Mouse (Mus musculus) spleen, postnatal 14 days (tissue): Measurements from ENCODE around the gene Hpca.

ENCODE experiments used
- DNase-seq, 2 experiments: peaks; one replicate each; pipeline ENCODE4 v3.0.0; 2021 to 2022; ENCODE audit warnings: low spot score in 2 of 2

Hpca gene

GRCm38 (mm10) chr4:129136189-129136578 is 14.3 kb upstream of the Hpca start:
- no peak for DNase-seq

GRCm38 (mm10) chr4:129135637-129136036 is 13.8 kb upstream of the Hpca start:
- no peak for DNase-seq

GRCm38 (mm10) chr4:129134799-129135585 is 13.2 kb upstream of the Hpca start:
- peak; percentile 41 to 68 for DNase-seq

- DNase-seq = no peak
These were observed 9.0 kb upstream of the Hpca start for GRCm38 (mm10) chr4:129130755-129131303.

GRCm38 (mm10) chr4:129130149-129130548 is 8.3 kb upstream of the Hpca start:
- DNase-seq = peak in 1 of 2 experiments; percentile 20

GRCm38 (mm10) chr4:129129387-129129786 is 7.6 kb upstream of the Hpca start:
- DNase-seq = no peak

- DNase-seq = no peak
These were observed 6.9 kb upstream of the Hpca start for GRCm38 (mm10) chr4:129128582-129129338.

GRCm38 (mm10) chr4:129125736-129126451 is 4.1 kb upstream of the Hpca start:
- DNase-seq = no peak

GRCm38 (mm10) chr4:129124652-129125146 is 2.9 kb upstream of the Hpca start:
- DNase-seq = no peak

- DNase-seq = no peak
These were observed 883 bp upstream of the Hpca start for GRCm38 (mm10) chr4:129122719-129123118.

GRCm38 (mm10) chr4:129122107-129122506 is 271 bp upstream of the Hpca start:
- no peak for DNase-seq

GRCm38 (mm10) chr4:129120520-129121445 is 1.1 kb downstream of the Hpca start:
- peak; percentile 37 to 56 for DNase-seq

GRCm38 (mm10) chr4:129119708-129120107 is 2.1 kb downstream of the Hpca start:
- DNase-seq = no peak

GRCm38 (mm10) chr4:129117720-129118510 is 3.9 kb downstream of the Hpca start:
- DNase-seq = no peak

- no peak for DNase-seq
These were observed 5.1 kb downstream of the Hpca start for GRCm38 (mm10) chr4:129116703-129117102.

- DNase-seq = peak in 1 of 2 experiments; percentile 45
These were observed 8.5 kb downstream of the Hpca start for GRCm38 (mm10) chr4:129113083-129113988.

GRCm38 (mm10) chr4:129112231-129112630 is 9.6 kb downstream of the Hpca start:
- DNase-seq = no peak

GRCm38 (mm10) chr4:129111350-129111749 is 10.5 kb downstream of the Hpca start:
- no peak for DNase-seq

- DNase-seq = no peak
These were observed 11.0 kb downstream of the Hpca start for GRCm38 (mm10) chr4:129110804-129111203.
